Mouse (Mus musculus): ENCODE results near the gene Ikzf2.

DNA sequence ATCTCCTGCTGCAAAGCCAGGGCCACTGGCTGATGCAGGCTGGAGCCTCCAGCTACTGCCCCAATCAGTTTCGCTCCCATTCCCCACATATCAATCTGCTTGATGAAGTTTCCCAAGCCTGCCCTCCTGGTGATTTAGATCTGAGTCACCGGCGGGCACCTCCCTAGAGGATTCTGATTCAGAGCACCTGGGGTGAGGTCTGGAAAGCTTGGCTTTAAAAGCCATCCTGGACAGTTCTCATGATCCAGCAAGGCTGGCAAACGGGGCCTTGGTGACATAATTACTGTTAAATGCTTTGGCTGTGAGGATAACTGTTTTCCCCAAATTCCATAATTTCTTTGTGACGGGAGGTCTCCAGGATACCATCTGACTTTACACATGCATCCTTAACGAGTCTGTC is 29.0 kb downstream of the Ikzf2 start:
- no peak for TF ChIP-seq CTCF (IDR thresholded peaks at IDR 0.05; ENCODE audit: insufficient read depth, low read depth, low read length)
- TF ChIP-seq POLR2A (IDR thresholded peaks at IDR 0.05; ENCODE audit: insufficient read depth, low read depth, low read length) = no peak
